Mouse (Mus musculus) liver, embryonic 15.5 days (tissue): Measurements from ENCODE around the gene Efna3. TPM values are rescaled to one million over a fixed set of nuclear protein-coding genes. Genes with fewer than 3 reads are reported as not detected.

ENCODE experiments used
- ATAC-seq: fragments of 200-750 bp; cut with Nextera tagmentation; 2 replicates; pipeline ENCODE4 v1.8.0; 2017; ENCODE audit warnings: moderate number of reproducible peaks, mild to moderate bottlenecking, moderate library complexity; ENCODE audit not compliant: insufficient read depth
- H3K27ac ChIP-seq: fragments of 300-500 bp; sonication (generic); replicated peaks from 2 replicates; pipeline ENCODE4 v1.5.1; 2015; ENCODE audit warnings: mild to moderate bottlenecking, inconsistent platforms
- H3K27me3 ChIP-seq: fragments of 300-500 bp; sonication (generic); 2 replicates; pipeline ENCODE4 v1.6.1; 2015; ENCODE audit warnings: mild to moderate bottlenecking, inconsistent platforms
- H3K36me3 ChIP-seq: fragments of 300-500 bp; sonication (generic); replicated peaks from 2 replicates; pipeline ENCODE4 v1.6.1; 2015; ENCODE audit warnings: moderate library complexity, mild to moderate bottlenecking, inconsistent platforms
- H3K4me1 ChIP-seq: fragments of 300-500 bp; sonication (generic); replicated peaks from 2 replicates; pipeline ENCODE4 v1.6.1; 2015; ENCODE audit warnings: inconsistent platforms
- H3K4me2 ChIP-seq: fragments of 300-500 bp; sonication (generic); 2 replicates; pipeline ENCODE4 v1.6.1; 2015; ENCODE audit warnings: moderate library complexity, mild to moderate bottlenecking, inconsistent platforms
- H3K4me3 ChIP-seq: fragments of 300-500 bp; sonication (generic); replicated peaks from 2 replicates; pipeline ENCODE4 v1.5.1; 2015; ENCODE audit warnings: mild to moderate bottlenecking, inconsistent platforms
- H3K9ac ChIP-seq: fragments of 300-500 bp; sonication (generic); 2 replicates; pipeline ENCODE4 v1.6.1; 2015; ENCODE audit warnings: moderate library complexity, mild to moderate bottlenecking, inconsistent platforms
- H3K9me3 ChIP-seq: fragments of 300-500 bp; sonication (generic); replicated peaks from 2 replicates; pipeline ENCODE4 v1.6.1; 2016; ENCODE audit warnings: inconsistent platforms
- WGBS: fragments of 180-500 bp; shearing (Covaris S2); methylation state at CpG from one replicate; pipeline ENCODE4 v1.1.7; 2015; ENCODE audit warnings: mixed read lengths; ENCODE audit not compliant: insufficient replicate concordance; 5-methylcytosine and 5-hydroxymethylcytosine counted together
- polyA plus RNA-seq: library from polyadenylated mRNA; unstranded; fragments of >200 nt; fragmentation: Nextera tagmentation; extraction: Ambion mirVana; gene quantifications from 2 replicates; pipeline ENCODE4 v1.2.1, GENCODE M21; 2015

The Efna3 gene
- polyA plus RNA-seq, 1 experiment from 2014 or later = 0.18 TPM

DNA sequence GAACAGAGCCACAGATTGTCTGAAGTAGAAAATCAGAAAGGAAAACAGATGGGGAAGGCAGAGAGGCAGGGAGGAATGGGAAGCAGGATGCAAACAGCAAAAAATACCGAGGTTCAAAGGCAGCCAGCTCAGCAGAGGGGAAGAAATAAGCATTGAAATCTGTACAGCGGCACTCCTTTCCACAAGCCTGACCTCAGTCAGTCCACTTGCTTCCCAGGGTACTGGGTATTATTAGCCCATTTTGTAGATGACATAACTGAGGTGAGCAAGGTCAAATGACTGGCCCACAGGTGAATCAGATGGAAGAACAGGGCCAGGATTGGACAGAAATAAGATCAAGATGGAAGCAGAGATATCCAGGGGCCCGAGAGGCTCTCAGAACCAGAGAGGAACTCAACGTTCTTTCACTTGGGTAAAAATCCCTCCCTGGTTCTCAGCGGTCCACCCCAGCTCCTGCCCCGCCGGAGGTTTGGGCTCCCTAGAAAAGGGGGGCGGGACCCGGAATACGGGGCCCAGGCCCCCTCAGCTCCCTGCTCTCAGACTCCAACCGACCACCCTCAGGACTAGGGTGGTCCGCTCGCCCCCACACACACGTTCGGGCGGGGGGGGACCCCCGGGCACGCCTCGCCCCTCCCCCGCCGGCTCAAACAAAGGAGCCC is 14.4 kb upstream of the Efna3 start:
- H3K36me3 ChIP-seq = no peaks in the 10 kb centered on the region
- no peaks in the 10 kb centered on the region for H3K9me3 ChIP-seq
- H3K27ac ChIP-seq = no peak overlapping the region
- peaks cover 21% of the 10 kb centered on the region for H3K4me1 ChIP-seq
- H3K9ac ChIP-seq = peak overlapping the region; percentile 42
- no peak for ATAC-seq
- H3K4me3 ChIP-seq = peak overlapping the region; percentile 60
- H3K4me2 ChIP-seq = peak overlapping the region; percentile 82
- H3K27me3 ChIP-seq = peaks cover 72% of the 10 kb centered on the region
- 2% methylated on average over 21 of the region's 21 CpGs for WGBS

DNA sequence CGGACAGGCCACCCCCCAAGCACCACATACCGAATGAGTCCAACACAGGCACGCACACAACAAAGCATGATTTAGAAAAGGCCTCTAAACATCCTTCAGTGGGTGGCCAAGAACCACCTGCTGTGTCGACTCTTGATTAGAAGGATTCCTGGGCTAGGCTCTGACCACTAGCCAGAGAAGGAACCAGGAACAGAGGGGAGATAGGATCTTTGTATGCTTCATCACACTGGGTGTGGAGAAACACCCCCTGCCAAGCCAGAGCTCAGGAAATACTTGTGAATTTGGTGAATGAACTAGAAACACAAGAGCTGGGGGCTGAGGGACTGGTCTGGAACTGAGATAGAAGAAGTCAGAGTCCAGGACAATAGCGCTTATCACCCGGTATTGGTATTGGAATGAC is 13.8 kb upstream of the Efna3 start:
- WGBS = 24% methylated on average over 6 of the region's 6 CpGs

DNA sequence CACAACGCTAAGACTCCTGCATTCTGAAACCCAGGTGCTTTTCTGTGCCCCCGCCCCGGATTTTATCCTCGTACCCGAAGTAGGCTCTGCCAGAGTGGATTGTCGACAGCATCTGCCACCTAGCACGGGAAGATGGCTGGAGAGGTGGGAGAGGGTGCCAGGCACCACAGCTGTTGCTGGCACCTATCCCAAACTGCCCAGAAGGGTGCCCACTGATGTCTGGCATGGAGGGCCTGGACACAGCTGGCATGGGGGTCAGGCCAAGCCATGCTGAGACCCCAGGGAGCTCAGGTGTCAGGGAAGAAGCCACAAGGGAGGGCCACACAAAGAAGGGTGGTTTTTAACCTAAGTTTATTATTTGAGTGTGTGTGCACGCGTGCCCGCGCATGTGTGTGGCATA is 10.3 kb upstream of the Efna3 start:
- H3K9ac ChIP-seq = no peak overlapping the region

More for the DNA sequence above, 13.8 kb upstream of the Efna3 start:
- Histone ChIP-seq H3K27me3 (peaks cover 78% of the 10 kb centered on the region), H3K9ac (no peak overlapping the region), H3K27ac (no peak overlapping the region), H3K9me3 (no peaks in the 10 kb centered on the region), H3K4me1 (peaks cover 21% of the 10 kb centered on the region), H3K4me3 (no peak overlapping the region), H3K36me3 (no peaks in the 10 kb centered on the region), H3K4me2 (no peak overlapping the region)
- ATAC-seq = no peak

DNA sequence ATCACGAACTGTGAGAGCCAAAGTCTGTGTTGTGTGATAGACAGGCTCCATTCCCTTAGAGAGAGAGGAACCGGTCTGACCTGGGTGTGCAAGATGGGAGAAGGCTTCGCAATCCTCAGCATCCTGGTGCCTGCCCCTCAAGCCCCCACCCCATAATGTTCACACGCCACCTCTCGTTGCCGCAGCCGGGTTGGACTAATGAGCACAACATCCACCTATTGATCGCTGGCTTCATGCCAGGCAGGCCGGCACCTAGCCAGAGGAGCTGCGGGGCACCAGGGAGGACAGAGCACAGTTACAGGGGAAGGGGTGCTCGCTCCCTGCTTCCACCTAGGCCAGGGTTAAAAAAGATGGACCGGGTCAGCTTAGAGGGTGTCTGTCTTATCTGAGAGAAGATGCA is 9.7 kb upstream of the Efna3 start:
- H3K27me3 ChIP-seq = peaks cover 88% of the 10 kb centered on the region
- no peak for ATAC-seq
- H3K4me3 ChIP-seq = no peak overlapping the region
- no peak overlapping the region for H3K4me2 ChIP-seq
- no peaks in the 10 kb centered on the region for H3K9me3 ChIP-seq
- WGBS = 49% methylated on average over 12 of the region's 12 CpGs
- H3K9ac ChIP-seq = no peak overlapping the region
- H3K36me3 ChIP-seq = no peaks in the 10 kb centered on the region
- peaks cover 9% of the 10 kb centered on the region for H3K4me1 ChIP-seq
- no peak overlapping the region for H3K27ac ChIP-seq

More for the DNA sequence above, 10.3 kb upstream of the Efna3 start:
- H3K9me3 ChIP-seq = no peaks in the 10 kb centered on the region
- no peak overlapping the region for H3K27ac ChIP-seq
- peaks cover 88% of the 10 kb centered on the region for H3K27me3 ChIP-seq
- 66% methylated on average over 11 of the region's 11 CpGs for WGBS
- no peaks in the 10 kb centered on the region for H3K36me3 ChIP-seq
- no peak overlapping the region for H3K4me2 ChIP-seq
- ATAC-seq = no peak
- peaks cover 15% of the 10 kb centered on the region for H3K4me1 ChIP-seq
- no peak overlapping the region for H3K4me3 ChIP-seq

DNA sequence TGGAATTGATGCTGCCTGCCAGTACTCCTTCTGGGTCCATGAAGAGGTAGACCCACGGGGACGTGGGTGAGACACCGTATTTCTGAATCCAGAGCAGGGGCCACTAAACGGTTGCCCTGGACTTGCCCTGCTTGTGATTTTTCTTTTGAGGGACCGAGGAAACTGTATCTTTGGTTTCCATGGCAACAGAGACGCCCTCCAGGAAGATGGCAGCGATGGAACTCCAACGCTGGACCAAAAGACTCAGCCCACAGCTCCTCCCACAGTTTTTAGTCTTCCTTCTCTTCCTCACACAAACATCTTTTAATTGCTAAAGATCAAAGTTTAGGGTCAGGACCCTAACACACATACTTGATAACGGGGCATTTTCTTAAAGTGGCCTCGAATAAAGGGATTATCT is 9.2 kb upstream of the Efna3 start:
- Histone ChIP-seq H3K27me3 (peaks cover 88% of the 10 kb centered on the region), H3K27ac (no peak overlapping the region), H3K36me3 (no peaks in the 10 kb centered on the region), H3K4me1 (0 out of 2 replicates have a peak, but pooled peaks cover 4% of the 10 kb centered on the region), H3K9me3 (no peaks in the 10 kb centered on the region), H3K4me3 (no peak overlapping the region), H3K4me2 (no peak overlapping the region), H3K9ac (no peak overlapping the region)
- 50% methylated on average over 10 of the region's 10 CpGs for WGBS
- no peak for ATAC-seq

DNA sequence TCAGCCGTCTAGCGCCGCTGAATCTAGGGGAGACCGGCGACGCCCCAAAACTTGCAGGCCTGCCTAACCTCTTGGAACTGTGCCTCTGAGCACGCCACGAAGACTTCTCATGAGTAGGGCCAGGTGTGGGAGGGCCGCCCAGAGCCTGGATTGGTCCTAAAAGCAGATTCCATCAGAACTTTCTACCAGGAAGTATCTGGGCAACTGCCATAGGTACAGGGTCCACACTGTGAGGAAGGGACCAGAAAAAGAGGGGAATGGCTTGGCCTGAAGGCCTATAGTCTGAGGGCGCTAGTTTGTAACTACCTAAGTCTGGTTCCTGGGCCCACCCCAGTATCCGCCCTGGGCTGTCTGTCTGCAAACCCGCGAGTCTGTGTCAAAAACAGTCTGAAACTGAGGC is 8.8 kb upstream of the Efna3 start:
- no peak for ATAC-seq
- Histone ChIP-seq H3K4me3 (no peak overlapping the region), H3K9me3 (no peaks in the 10 kb centered on the region), H3K36me3 (no peaks in the 10 kb centered on the region), H3K27me3 (peaks cover 86% of the 10 kb centered on the region), H3K27ac (no peak overlapping the region), H3K4me2 (no peak overlapping the region), H3K9ac (no peak overlapping the region), H3K4me1 (0 out of 2 replicates have a peak, but pooled peaks cover 4% of the 10 kb centered on the region)
- WGBS = 58% methylated on average over 13 of the region's 13 CpGs

DNA sequence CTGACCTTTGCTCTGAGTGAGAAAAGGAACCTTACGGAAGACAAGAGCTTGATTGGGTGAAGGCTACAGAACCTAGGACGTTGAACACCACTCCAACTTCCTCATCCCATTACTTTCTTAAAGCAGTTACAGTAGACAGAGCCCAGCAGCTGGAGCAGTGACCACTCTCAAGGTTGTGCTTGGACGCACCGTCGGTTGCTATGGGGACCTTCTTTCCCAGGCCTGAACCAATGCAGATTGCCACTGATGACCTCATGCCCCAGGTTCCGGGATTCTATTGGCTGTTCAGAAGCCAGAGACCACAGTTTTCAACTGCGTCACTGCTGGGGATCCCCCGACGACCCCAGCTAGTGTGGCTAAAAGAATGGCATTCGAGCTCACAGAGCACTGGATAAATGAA is 8.2 kb upstream of the Efna3 start:
- 20% methylated on average over 10 of the region's 10 CpGs for WGBS
- Histone ChIP-seq H3K4me1 (0 out of 2 replicates have a peak, but pooled peaks cover 4% of the 10 kb centered on the region), H3K27ac (no peak overlapping the region), H3K27me3 (peaks cover 86% of the 10 kb centered on the region), H3K9me3 (no peaks in the 10 kb centered on the region), H3K4me3 (no peak overlapping the region), H3K36me3 (no peaks in the 10 kb centered on the region), H3K9ac (no peak overlapping the region), H3K4me2 (no peak overlapping the region)
- ATAC-seq = no peak

DNA sequence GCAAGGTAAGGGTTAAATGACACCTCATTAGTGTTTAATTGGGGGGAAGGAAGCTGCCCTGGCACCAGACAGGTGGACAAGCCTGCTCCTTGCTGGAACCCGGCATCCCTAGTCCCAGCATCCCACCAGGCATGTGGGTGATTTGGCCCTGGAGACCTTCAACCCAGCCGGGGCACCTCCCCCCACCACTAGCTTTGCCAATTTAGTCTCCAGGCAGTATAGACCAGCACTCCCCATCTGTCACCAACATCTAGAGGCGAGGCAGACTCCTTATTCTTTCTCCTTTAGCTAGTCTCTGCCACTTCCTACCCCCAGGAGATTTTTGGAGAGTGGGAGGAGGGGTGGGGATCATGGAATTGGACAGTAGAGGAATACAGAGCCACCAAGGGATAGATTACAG is 7.6 kb upstream of the Efna3 start:
- H3K36me3 ChIP-seq = no peaks in the 10 kb centered on the region
- 35% methylated on average over 3 of the region's 3 CpGs for WGBS
- no peak for ATAC-seq

DNA sequence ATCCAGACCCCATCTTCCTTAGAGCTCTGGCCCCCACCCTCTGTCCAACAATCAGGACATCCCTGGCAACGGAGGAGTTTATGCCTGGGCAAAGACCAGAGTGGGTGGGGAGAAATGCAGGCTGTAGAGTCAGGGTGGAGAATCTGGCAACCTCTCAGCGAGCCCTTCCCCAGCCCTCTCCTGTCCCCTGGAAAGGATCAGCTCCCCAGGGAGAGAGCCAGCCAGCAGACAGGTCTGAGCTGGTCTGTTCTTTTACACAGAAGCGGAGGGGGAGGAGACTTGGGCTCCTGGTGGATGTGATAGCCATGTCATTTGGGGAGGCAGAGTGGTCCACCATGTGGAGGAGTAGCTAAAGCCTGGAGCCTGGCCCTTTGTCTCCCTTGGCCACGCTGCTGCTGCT is 5.9 kb upstream of the Efna3 start:
- WGBS = 21% methylated on average over 4 of the region's 4 CpGs
- no peak for ATAC-seq
- Histone ChIP-seq H3K36me3 (no peaks in the 10 kb centered on the region), H3K27me3 (peaks cover 89% of the 10 kb centered on the region), H3K4me1 (0 out of 2 replicates have a peak, but pooled peaks cover 4% of the 10 kb centered on the region), H3K4me2 (no peak overlapping the region), H3K4me3 (no peak overlapping the region), H3K27ac (no peak overlapping the region), H3K9ac (no peak overlapping the region), H3K9me3 (no peaks in the 10 kb centered on the region)

More for the DNA sequence above, 7.6 kb upstream of the Efna3 start:
- H3K27ac ChIP-seq = no peak overlapping the region
- H3K4me2 ChIP-seq = no peak overlapping the region
- no peaks in the 10 kb centered on the region for H3K9me3 ChIP-seq
- 0 out of 2 replicates have a peak, but pooled peaks cover 4% of the 10 kb centered on the region for H3K4me1 ChIP-seq
- H3K27me3 ChIP-seq = peaks cover 88% of the 10 kb centered on the region
- no peak overlapping the region for H3K9ac ChIP-seq
- no peak overlapping the region for H3K4me3 ChIP-seq

DNA sequence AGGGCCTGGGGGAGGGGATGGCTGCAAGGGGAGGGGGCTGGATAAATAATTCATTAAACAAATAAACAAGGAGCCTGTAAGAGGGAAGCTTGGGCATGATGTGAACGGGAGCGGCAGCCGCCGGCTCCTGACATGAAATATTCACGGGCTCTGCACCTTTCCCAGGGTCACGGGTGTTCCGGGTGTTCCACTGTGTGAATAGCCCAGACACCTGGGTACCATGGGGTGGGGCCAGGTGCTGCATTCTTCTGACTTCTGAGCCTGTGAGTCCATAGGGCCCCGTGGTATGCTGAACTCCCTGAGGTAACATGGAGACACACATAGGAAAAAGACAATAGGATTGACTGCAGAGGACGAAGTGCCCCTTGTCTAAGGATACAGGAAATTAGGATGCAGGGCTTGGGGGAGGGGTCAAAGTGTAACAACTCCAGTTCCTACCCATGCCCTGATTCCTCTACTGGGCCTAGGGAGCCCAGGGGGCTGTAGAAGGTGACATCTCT is 4.7 kb upstream of the Efna3 start:
- Histone ChIP-seq H3K4me3 (no peak overlapping the region), H3K36me3 (no peaks in the 10 kb centered on the region), H3K9me3 (no peaks in the 10 kb centered on the region), H3K9ac (no peak overlapping the region), H3K27ac (no peak overlapping the region), H3K4me2 (no peak overlapping the region), H3K27me3 (peaks cover 94% of the 10 kb centered on the region), H3K4me1 (peaks cover 9% of the 10 kb centered on the region)
- ATAC-seq = no peak
- WGBS = 51% methylated on average over 9 of the region's 9 CpGs

DNA sequence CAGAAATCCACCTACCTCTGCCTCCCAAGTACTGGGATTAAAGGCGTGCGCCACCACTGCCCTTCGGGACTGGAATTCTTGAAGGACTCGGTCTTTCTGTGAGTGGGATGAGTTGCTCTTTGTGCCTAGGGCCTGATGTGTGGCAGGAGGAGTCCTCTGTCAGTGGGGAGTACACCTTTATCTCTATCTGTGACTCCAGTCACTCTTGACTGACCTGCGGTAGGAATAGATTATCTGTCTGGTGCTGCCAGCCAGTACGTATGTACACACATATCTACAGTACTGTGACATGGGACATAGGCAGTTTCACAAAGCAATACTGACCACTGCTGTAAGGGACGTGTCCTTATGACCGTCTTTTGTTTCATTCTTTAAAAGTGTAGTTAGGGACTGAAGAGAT is 3.1 kb upstream of the Efna3 start:
- H3K4me3 ChIP-seq = no peak overlapping the region

DNA sequence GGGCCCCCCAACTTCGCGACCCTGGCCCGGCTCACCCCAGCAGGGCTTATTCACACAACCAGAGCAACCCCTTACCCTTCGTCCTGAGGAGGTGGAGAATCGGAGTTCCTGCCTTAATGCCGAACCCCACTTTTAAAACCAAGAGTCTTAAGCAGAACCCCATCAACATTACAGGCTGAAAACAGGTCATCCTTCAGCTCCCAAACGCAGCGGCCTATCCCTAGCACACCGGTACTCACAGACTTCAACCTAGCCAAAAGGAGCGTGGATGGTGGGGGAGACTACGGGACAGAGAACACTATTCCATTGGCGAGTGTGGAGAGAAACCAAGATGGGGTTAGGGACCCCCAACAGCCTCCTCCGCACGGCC is 649 bp downstream of the Efna3 start:
- 2% methylated on average over 14 of the region's 14 CpGs for WGBS
- H3K27ac ChIP-seq = no peak overlapping the region
- no peak overlapping the region for H3K9ac ChIP-seq
- ATAC-seq = no peak
- peaks cover 35% of the 10 kb centered on the region for H3K4me1 ChIP-seq
- H3K36me3 ChIP-seq = no peaks in the 10 kb centered on the region
- H3K4me3 ChIP-seq = peak overlapping the region; percentile 45
- H3K4me2 ChIP-seq = peak overlapping the region; percentile 68
- H3K9me3 ChIP-seq = no peaks in the 10 kb centered on the region
- peaks cover 98% of the 10 kb centered on the region for H3K27me3 ChIP-seq

More for the DNA sequence above, 3.1 kb upstream of the Efna3 start:
- Histone ChIP-seq H3K4me1 (peaks cover 20% of the 10 kb centered on the region), H3K36me3 (no peaks in the 10 kb centered on the region), H3K4me2 (no peak overlapping the region), H3K27ac (no peak overlapping the region), H3K9me3 (no peaks in the 10 kb centered on the region), H3K27me3 (peaks cover 95% of the 10 kb centered on the region), H3K9ac (no peak overlapping the region)
- no peak for ATAC-seq
- 58% methylated on average over 8 of the region's 8 CpGs for WGBS
